In genomic region chr9:98298761-98299160, GRCm38 (mm10) we compare ENCODE assay signal across 21 mouse cellular contexts. TPM values are rescaled to one million over a fixed set of nuclear protein-coding genes. Genes with fewer than 3 reads are reported as not detected.
A peak's percentile ranks its signal among the peaks of the same experiment; 100 is the strongest.
DNase-seq lines count a peak whose midpoint lies in the region; ATAC-seq and TF ChIP-seq lines count a peak whose summit lies in the region.
"Had no signal": no experiment of that assay in that cellular context is flagged by ENCODE, and none has a peak within 500 bp of the region (broad histone marks: within the 10 kb centered on the region; RNA-seq: fewer than 3 reads in every experiment).

No protein-coding gene starts in this region.

- no peaks in the 10 kb centered on the region for H3K27me3 ChIP-seq in heart, embryonic 11.5 days (ENCODE audit: control insufficient read depth, insufficient read depth, low read length)
- no peaks in the 10 kb centered on the region for H3K27me3 ChIP-seq in heart, adult 2 months (ENCODE audit: control insufficient read depth, insufficient read depth, low read length)
- H3K27me3 ChIP-seq in testis, adult 2 months (ENCODE audit: control insufficient read depth, insufficient read depth, low read length) = no peaks in the 10 kb centered on the region
- H3K27me3 ChIP-seq in liver, embryonic 12.5 days (replicated peaks) = peaks cover 6% of the 10 kb centered on the region; the same call in 1 of the 2 replicates
- peaks cover 3% of the 10 kb centered on the region for H3K27me3 ChIP-seq in midbrain, embryonic 14.5 days (ENCODE audit: control insufficient read depth, insufficient read depth, low read length)
- H3K27me3 ChIP-seq: embryonic facial prominence, embryonic 15.5 days; forebrain, embryonic 13.5 days; heart, embryonic 15.5 days; intestine, embryonic 15.5 days; kidney, embryonic 15.5 days had no signal

- no peak overlapping the region; the same call in 1 of the 2 replicates for H3K9ac ChIP-seq in heart, embryonic 11.5 days (ENCODE audit: low read depth, low read length)
- no peak overlapping the region for H3K9ac ChIP-seq in heart, adult 2 months (ENCODE audit: low read depth, low read length)
- H3K9ac ChIP-seq in liver, embryonic 12.5 days = peak overlapping the region; percentile 72
- H3K9ac ChIP-seq in midbrain, embryonic 14.5 days (replicated peaks; ENCODE audit: low read length) = no peak overlapping the region
- H3K9ac ChIP-seq: embryonic facial prominence, embryonic 15.5 days; forebrain, embryonic 13.5 days; heart, embryonic 15.5 days; hindbrain, embryonic 13.5 days; intestine, embryonic 15.5 days; kidney, embryonic 15.5 days; midbrain, embryonic 15.5 days had no signal

- no peak overlapping the region for H3K27ac ChIP-seq in heart, embryonic 11.5 days (ENCODE audit: low read depth, low read length)
- no peak overlapping the region for H3K27ac ChIP-seq in heart, adult 2 months
- H3K27ac ChIP-seq in testis, adult 2 months (ENCODE audit: control insufficient read depth, insufficient read depth, low read depth, low read length) = peak overlapping the region; percentile 38; the same call in 1 of the 2 replicates
- H3K27ac ChIP-seq in liver, embryonic 12.5 days = peak overlapping the region; percentile 97
- H3K27ac ChIP-seq in midbrain, embryonic 14.5 days (replicated peaks; ENCODE audit: low read depth, low read length) = no peak overlapping the region
- H3K27ac ChIP-seq: embryonic facial prominence, embryonic 15.5 days; forebrain, embryonic 13.5 days; heart, embryonic 15.5 days; hindbrain, embryonic 13.5 days; intestine, embryonic 15.5 days; kidney, embryonic 15.5 days; midbrain, embryonic 15.5 days had no signal

- TF ChIP-seq POLR2A in heart, adult 2 months (IDR thresholded peaks at IDR 0.05; ENCODE audit: insufficient read depth, low read depth, low read length) = no peak
- no peak for TF ChIP-seq POLR2A in testis, adult 2 months (IDR thresholded peaks at IDR 0.05; ENCODE audit: control insufficient read depth, low read depth, low read length)

- TF ChIP-seq EP300 in heart, adult 2 months (IDR thresholded peaks at IDR 0.05; ENCODE audit: insufficient read depth, low read depth, low read length) = no peak

- TF ChIP-seq CTCF in heart, adult 2 months (IDR thresholded peaks at IDR 0.05) = no peak
- TF ChIP-seq CTCF in testis, adult 2 months (IDR thresholded peaks at IDR 0.05; ENCODE audit: control insufficient read depth, insufficient read depth, insufficient replicate concordance, low read depth, low read length) = no peak

- no peaks in the 10 kb centered on the region for H3K9me3 ChIP-seq in heart, embryonic 11.5 days (replicated peaks; ENCODE audit: control insufficient read depth, low read length)
- no peaks in the 10 kb centered on the region for H3K9me3 ChIP-seq in liver, embryonic 12.5 days (replicated peaks)
- H3K9me3 ChIP-seq in midbrain, embryonic 14.5 days (ENCODE audit: control insufficient read depth, low read length) = no peaks in the 10 kb centered on the region
- H3K9me3 ChIP-seq: embryonic facial prominence, embryonic 15.5 days; forebrain, embryonic 13.5 days; heart, embryonic 15.5 days; hindbrain, embryonic 13.5 days; intestine, embryonic 15.5 days; kidney, embryonic 15.5 days; midbrain, embryonic 15.5 days had no signal

- no peak for ATAC-seq in heart, embryonic 11.5 days (replicated peaks; ENCODE audit: insufficient number of reproducible peaks, low FRiP score, low TSS enrichment)
- ATAC-seq in liver, embryonic 12.5 days = peak; percentile 33
- no peak for ATAC-seq in midbrain, embryonic 14.5 days (ENCODE audit: low FRiP score, low TSS enrichment)
- ATAC-seq: forebrain, embryonic 13.5 days; midbrain, embryonic 15.5 days had no signal

- H3K4me3 ChIP-seq in heart, embryonic 11.5 days (ENCODE audit: low read depth, low read length) = no peak overlapping the region
- H3K4me3 ChIP-seq in heart, adult 2 months = no peak overlapping the region
- peak overlapping the region; percentile 73 for H3K4me3 ChIP-seq in testis, adult 2 months (ENCODE audit: control insufficient read depth, low read depth, low read length)
- H3K4me3 ChIP-seq in liver, embryonic 12.5 days = peak overlapping the region; percentile 49
- no peak overlapping the region for H3K4me3 ChIP-seq in midbrain, embryonic 14.5 days (replicated peaks; ENCODE audit: low read depth, low read length)
- H3K4me3 ChIP-seq: embryonic facial prominence, embryonic 15.5 days; forebrain, embryonic 13.5 days; heart, embryonic 15.5 days; hindbrain, embryonic 13.5 days; intestine, embryonic 15.5 days; kidney, embryonic 15.5 days; midbrain, embryonic 15.5 days had no signal

- intact Hi-C loops in heart, adult 2 months (cut with DNase I) = no loop called here

- no peaks in the 10 kb centered on the region for H3K79me2 ChIP-seq in heart, adult 2 months (replicated peaks; ENCODE audit: control insufficient read depth, insufficient read depth, low read length)

- peak overlapping the region; percentile 46 for H3K4me2 ChIP-seq in heart, embryonic 11.5 days
- H3K4me2 ChIP-seq in liver, embryonic 12.5 days = peak overlapping the region; percentile 77
- no peak overlapping the region for H3K4me2 ChIP-seq in midbrain, embryonic 14.5 days (ENCODE audit: low read length)
- H3K4me2 ChIP-seq: embryonic facial prominence, embryonic 15.5 days; forebrain, embryonic 13.5 days; hindbrain, embryonic 13.5 days; kidney, embryonic 15.5 days; midbrain, embryonic 15.5 days had no signal

- H3K36me3 ChIP-seq in heart, embryonic 11.5 days (ENCODE audit: control insufficient read depth, insufficient read depth, low read length) = no peaks in the 10 kb centered on the region
- H3K36me3 ChIP-seq in heart, adult 2 months (ENCODE audit: control insufficient read depth, insufficient read depth, low read length) = no peaks in the 10 kb centered on the region
- H3K36me3 ChIP-seq in testis, adult 2 months (ENCODE audit: control insufficient read depth, insufficient read depth, low read length) = no peaks in the 10 kb centered on the region
- H3K36me3 ChIP-seq in liver, embryonic 12.5 days = peaks cover 37% of the 10 kb centered on the region
- H3K36me3 ChIP-seq in midbrain, embryonic 14.5 days (ENCODE audit: control insufficient read depth, insufficient read depth, low read length) = no peaks in the 10 kb centered on the region
- H3K36me3 ChIP-seq: embryonic facial prominence, embryonic 15.5 days; heart, embryonic 15.5 days; hindbrain, embryonic 13.5 days; intestine, embryonic 15.5 days; kidney, embryonic 15.5 days; midbrain, embryonic 15.5 days had no signal

- DNase-seq in heart, adult 2 months = no peak
- no peak for DNase-seq in testis, postnatal 14 days (ENCODE audit: low spot score)
- no peak for DNase-seq in ovary, postnatal 14 days (ENCODE audit: low spot score)
- DNase-seq in midbrain, embryonic 14.5 days = no peak
- DNase-seq in T-cell, adult 2 months (ENCODE audit: low spot score) = no peak
- DNase-seq: adrenal gland, postnatal 36 days; cerebellum, postnatal 10 days; embryo, embryonic 11 days; gastrocnemius, postnatal 25 days; layer of hippocampus, postnatal 36 days; lung, postnatal 36 days had no signal

- 67% methylated on average over 3 of the region's 3 CpGs for WGBS in heart, embryonic 11.5 days (ENCODE audit: insufficient replicate concordance)
- WGBS in heart, adult 2 months = 72% methylated on average over 3 of the region's 3 CpGs
- WGBS in liver, embryonic 12.5 days (ENCODE audit: insufficient replicate concordance) = 19% methylated on average over 3 of the region's 3 CpGs
- WGBS in midbrain, embryonic 14.5 days = 76% methylated on average over 3 of the region's 3 CpGs

- H3K4me1 ChIP-seq in heart, embryonic 11.5 days (ENCODE audit: control insufficient read depth, insufficient read depth, low read length) = peaks cover 5% of the 10 kb centered on the region; the same call in 1 of the 2 replicates
- H3K4me1 ChIP-seq in heart, adult 2 months (ENCODE audit: control insufficient read depth, insufficient read depth, low read length) = peaks cover 5% of the 10 kb centered on the region
- peaks cover 6% of the 10 kb centered on the region for H3K4me1 ChIP-seq in testis, adult 2 months (ENCODE audit: control insufficient read depth, insufficient read depth, low read length)
- peaks cover 58% of the 10 kb centered on the region for H3K4me1 ChIP-seq in liver, embryonic 12.5 days
- peaks cover 13% of the 10 kb centered on the region for H3K4me1 ChIP-seq in midbrain, embryonic 14.5 days (ENCODE audit: control insufficient read depth, insufficient read depth, low read length)

RNA-seq across cellular contexts. Expression of gene Nmnat3, which starts 11.5 kb away (rescaled TPM):
- 9.7 and 10.3 TPM in 2 replicates for polyA plus RNA-seq in heart, embryonic 11.5 days (2014; fragmentation: Nextera tagmentation; extraction: Ambion mirVana)
- total RNA-seq in heart, adult 2 months (2021) = 10 to 100 TPM; 16.0 to 17.5 TPM
- 19.3 and 22.3 TPM in 2 replicates for polyA plus RNA-seq in heart, adult 2 months (2012; rRNA removed)
- polyA plus RNA-seq in testis, adult 2 months (2012; rRNA removed) = 54.8 and 80.9 TPM in 2 replicates
- 35.2 and 35.3 TPM in 2 replicates for polyA plus RNA-seq in liver, embryonic 12.5 days (2016; fragmentation: Nextera tagmentation; extraction: Ambion mirVana)
- 0.77 and 0.87 TPM in 2 replicates for polyA plus RNA-seq in midbrain, embryonic 14.5 days (2014; fragmentation: Nextera tagmentation; extraction: Ambion mirVana)

Comparison
In these comparisons a context has a peak if more than half of its experiments do, and no peak if none do; other contexts are left out.
1. H3K27ac ChIP-seq: peak in testis, adult 2 months (single experiment) and liver, embryonic 12.5 days (single experiment); none in heart, embryonic 11.5 days (single experiment), heart, adult 2 months (single experiment) and midbrain, embryonic 14.5 days (single experiment).
2. H3K4me3 ChIP-seq: peak in testis, adult 2 months (single experiment) and liver, embryonic 12.5 days (single experiment); none in heart, embryonic 11.5 days (single experiment), heart, adult 2 months (single experiment) and midbrain, embryonic 14.5 days (single experiment).